Mouse (Mus musculus): ENCODE measurements around the gene Fam92a. TPM values are rescaled to one million over a fixed set of nuclear protein-coding genes. Genes with fewer than 3 reads are reported as not detected.

Gene Fam92a
- 16.5 TPM for polyA plus RNA-seq (2014; fragmentation: Illumina TruSeq; extraction: RNeasy Lipid Tissue Mini Kit (QIAGEN cat#74804); ENCODE audit: insufficient read depth, low read depth, low replicate concordance)

GRCm38 (mm10) chr4:12171318-12172091, at the start of gene Fam92a:
Fam92a (minus strand) TSS chr4:12172015.

GRCm38 (mm10) chr4:12140141-12140567, 31.7 kb downstream of the Fam92a start, which contains the start of gene Rbm12b1:
Rbm12b1 (plus strand) TSS chr4:12140264.

Other genes with a start within 250 kb of the Fam92a start
- not detected for gene Gm10604, start 190.8 kb downstream of the Fam92a start, polyA plus RNA-seq (2014; fragmentation: Illumina TruSeq; extraction: RNeasy Lipid Tissue Mini Kit (QIAGEN cat#74804); ENCODE audit: insufficient read depth, low read depth, low replicate concordance)
- 7.4 TPM for gene Rbm12b2, start 82.6 kb downstream of the Fam92a start, polyA plus RNA-seq (2014; fragmentation: Illumina TruSeq; extraction: RNeasy Lipid Tissue Mini Kit (QIAGEN cat#74804); ENCODE audit: insufficient read depth, low read depth, low replicate concordance)
- gene Rbm12b1, start 31.8 kb downstream of the Fam92a start, polyA plus RNA-seq (2014; fragmentation: Illumina TruSeq; extraction: RNeasy Lipid Tissue Mini Kit (QIAGEN cat#74804); ENCODE audit: insufficient read depth, low read depth, low replicate concordance): 5.4 TPM